Mouse (Mus musculus) lung, postnatal 0 days (tissue): ENCODE data around the gene Itgb2.

Source experiments
- CTCF ChIP-seq: IDR thresholded peaks from 2 replicates; pipeline ENCODE4 v1.5.1; 2016; ENCODE audit warnings: antibody characterized with exemption, mild to moderate bottlenecking
- EP300 ChIP-seq: IDR thresholded peaks from 2 replicates; pipeline ENCODE4 v1.6.1; 2016; ENCODE audit warnings: antibody characterized with exemption, mild to moderate bottlenecking, control low read depth

DNA sequence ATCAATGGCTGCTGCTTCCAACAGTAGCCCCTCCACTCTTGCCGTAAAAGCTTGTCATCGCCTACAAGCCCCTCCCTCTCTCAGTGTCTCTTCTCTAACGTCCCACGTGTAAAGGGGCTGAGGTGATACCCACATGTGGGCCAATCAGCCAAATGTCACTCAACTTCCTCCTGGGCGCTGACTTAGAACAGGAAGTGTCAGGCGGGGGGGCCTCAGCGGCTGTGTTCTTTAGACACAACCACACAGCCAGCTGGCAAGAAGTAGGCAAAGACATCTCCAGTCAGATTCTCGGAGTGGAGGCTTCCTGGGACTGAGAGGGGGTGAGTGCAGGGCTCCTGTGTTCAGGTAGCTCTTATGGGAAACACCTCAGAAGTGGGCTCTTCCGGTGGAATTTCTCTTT lies at the start of gene Itgb2:
- TF ChIP-seq CTCF (no peak), EP300 (no peak)
